Mouse (Mus musculus): ENCODE results near the gene Kdelc2. TPM values are rescaled to one million over a fixed set of nuclear protein-coding genes. Genes with fewer than 3 reads are reported as not detected.

The Kdelc2 gene
- 2.2 and 2.3 TPM in 2 replicates for polyA plus RNA-seq (2012; rRNA removed)

DNA sequence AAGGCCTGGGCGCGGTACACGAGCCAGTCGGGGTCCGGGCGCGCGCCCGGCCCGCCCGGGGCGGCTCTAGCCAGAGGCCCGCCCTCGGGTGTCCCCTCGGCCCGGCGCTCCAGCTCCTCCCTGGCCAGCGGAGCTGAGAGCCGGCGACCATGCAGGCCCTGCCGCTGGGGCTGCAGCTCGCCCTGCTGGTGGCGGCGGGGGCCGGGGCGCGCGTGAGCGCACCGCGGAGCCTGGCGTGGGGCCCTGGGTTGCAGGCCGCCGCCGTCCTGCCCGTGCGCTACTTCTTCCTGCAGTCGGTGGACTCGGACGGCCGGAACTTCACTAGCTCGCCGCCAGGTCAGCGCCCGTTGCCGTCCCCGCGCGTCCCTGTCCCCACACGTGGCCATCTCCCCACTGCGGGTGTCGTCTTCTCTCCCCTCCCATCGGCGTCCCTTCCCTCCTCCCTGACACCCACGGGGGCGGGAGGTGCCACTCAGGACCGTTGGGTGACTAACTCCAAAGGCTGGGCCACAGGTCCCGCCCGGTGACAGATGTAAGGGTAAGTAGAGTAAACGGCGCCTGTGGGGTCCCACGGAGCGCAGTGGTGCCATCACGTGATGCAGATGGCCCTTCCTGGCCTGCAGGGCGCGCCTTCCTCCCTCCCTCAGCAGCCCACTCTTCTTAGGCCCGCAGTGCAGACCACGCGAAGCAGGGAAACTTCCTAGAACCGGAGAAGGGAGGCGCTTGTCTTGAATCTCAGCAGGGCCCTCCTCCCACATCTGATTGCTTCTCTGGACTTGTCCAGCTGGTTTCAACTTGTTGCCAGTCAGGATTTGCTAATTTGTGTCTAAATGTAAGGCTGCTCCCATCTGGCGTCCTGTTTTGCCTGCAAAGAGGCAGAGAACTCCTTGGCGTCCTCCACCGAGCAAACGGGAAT, at the start of gene Kdelc2:
Gene Kdelc2, plus strand, starts transcription at position 75 of the 916 bp plus-strand sequence.

GRCm38 (mm10) chr9:53402291-53402711, 18.5 kb downstream of the Kdelc2 start, which contains the start of gene 4930550C14Rik:
Gene 4930550C14Rik, plus strand, starts transcription at chr9:53402325.

Other genes starting within 250 kb of the Kdelc2 start
- gene Ddx10, start 136.0 kb upstream of the Kdelc2 start, polyA plus RNA-seq (2012; rRNA removed) = 5.5 and 5.6 TPM in 2 replicates
- gene Exph5, start 82.4 kb upstream of the Kdelc2 start, polyA plus RNA-seq (2012; rRNA removed) = 0.30 and 0.32 TPM in 2 replicates
- gene 4930550C14Rik, start 18.3 kb downstream of the Kdelc2 start, polyA plus RNA-seq (2012; rRNA removed) = 0.14 and 0.19 TPM in 2 replicates
- gene Atm, start 152.7 kb downstream of the Kdelc2 start, polyA plus RNA-seq (2012; rRNA removed) = 1.6 TPM in 2 replicates
- gene Npat, start 153.0 kb downstream of the Kdelc2 start, polyA plus RNA-seq (2012; rRNA removed) = 3.4 and 3.8 TPM in 2 replicates
- gene Acat1, start 226.4 kb downstream of the Kdelc2 start, polyA plus RNA-seq (2012; rRNA removed) = 337 and 351 TPM in 2 replicates